Mouse (Mus musculus): Measurements from ENCODE around the gene Pex1. TPM values are rescaled to one million over a fixed set of nuclear protein-coding genes. Genes with fewer than 3 reads are reported as not detected.

The Pex1 gene
- total and polyA plus RNA-seq, 3 experiments: 6.3 to 19.4 TPM; not detected in 1

DNA sequence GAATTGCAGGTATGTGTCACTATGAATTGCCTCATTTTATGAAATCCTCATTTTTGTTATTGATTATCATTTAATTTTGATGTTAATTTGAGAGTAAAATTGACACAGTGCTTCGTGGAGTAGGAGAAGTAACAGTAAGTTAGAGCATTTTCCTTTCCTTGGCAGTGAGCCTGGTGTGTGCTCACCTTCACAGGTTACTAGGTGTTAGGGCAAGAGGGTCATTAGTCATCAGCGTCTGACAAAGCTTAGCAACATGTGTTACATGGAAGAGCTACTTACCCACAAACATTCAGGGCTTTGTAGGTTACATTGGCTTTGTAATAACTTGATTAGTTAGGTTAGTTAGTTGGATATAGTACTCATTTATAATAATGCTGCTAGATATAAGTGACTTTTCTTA lies 41.7 kb upstream of the Pex1 start:
- peaks cover 43% of the 10 kb centered on the region for H3K79me2 ChIP-seq (ENCODE audit: control insufficient read depth, insufficient read depth, low read length, poor library complexity)
- no peak overlapping the region for H3K4me3 ChIP-seq (ENCODE audit: control insufficient read depth in 1 of 2, insufficient read depth in 1 of 2, low read depth in 2 of 2, low read length in 2 of 2)
- peaks cover 34 to 47% of the 10 kb centered on the region in 2 experiments for H3K36me3 ChIP-seq (ENCODE audit: control insufficient read depth in 1 of 2, insufficient read depth in 2 of 2, low read length in 2 of 2)
- H3K9me3 ChIP-seq (replicated peaks; ENCODE audit: insufficient read depth, low read length): no peaks in the 10 kb centered on the region
- no peak overlapping the region for H3K27ac ChIP-seq (ENCODE audit: control insufficient read depth, low read depth, low read length)
- no peak for DNase-seq (ENCODE audit: low read depth, low spot score)
- no peak overlapping the region for H3K9ac ChIP-seq (ENCODE audit: control insufficient read depth, low read depth, low read length, poor library complexity, severe bottlenecking)
- TF ChIP-seq NRF1 (IDR thresholded peaks at IDR 0.05; ENCODE audit: insufficient read depth, low read depth, low read length, poor library complexity, severe bottlenecking): no peak
- no peak for TF ChIP-seq MAFK (IDR thresholded peaks at IDR 0.05; ENCODE audit: borderline replicate concordance, low read depth, low read length)
- 0 out of 2 replicates have a peak, but pooled peaks have one; percentile 10 for TF ChIP-seq POLR2AphosphoS2 (IDR thresholded peaks at IDR 0.05; ENCODE audit: low read length)
- TF ChIP-seq USF1 (IDR thresholded peaks at IDR 0.05; ENCODE audit: low read depth, low read length): no peak
- TF ChIP-seq RAD21 (IDR thresholded peaks at IDR 0.05; ENCODE audit: low read depth, low read length): no peak
- TF ChIP-seq GABPA (IDR thresholded peaks at IDR 0.05; ENCODE audit: low read depth, low read length): no peak
- no peaks in the 10 kb centered on the region for H3K27me3 ChIP-seq (ENCODE audit: control insufficient read depth in 1 of 2, insufficient read depth in 2 of 2, low read length in 2 of 2)
- H3K4me1 ChIP-seq (ENCODE audit: control insufficient read depth in 1 of 2, insufficient read depth in 2 of 2, low read length in 2 of 2): peaks cover 2 to 17% of the 10 kb centered on the region in 2 experiments; a peak in 2 of 4 replicates

DNA sequence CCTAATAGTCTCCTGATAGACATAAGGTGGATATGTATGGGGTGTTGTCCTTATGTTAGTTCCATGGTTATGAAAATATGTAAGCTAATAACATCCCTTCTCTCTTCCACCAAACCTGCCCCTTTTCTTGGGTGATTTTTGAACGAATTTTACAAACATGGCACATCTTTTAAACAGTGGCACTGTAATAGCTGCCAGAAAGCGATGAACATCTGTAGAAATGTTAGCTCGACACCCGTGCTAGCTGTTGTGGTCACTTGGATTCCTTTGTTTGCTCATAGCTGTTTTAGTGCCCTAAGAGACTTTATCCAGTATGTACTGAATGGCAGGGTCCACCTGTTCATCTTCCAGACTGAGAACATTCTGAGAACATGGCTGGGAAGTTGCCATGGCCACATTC lies 24.6 kb upstream of the Pex1 start, which contains the start of gene 1700109H08Rik:
Gene 1700109H08Rik (plus strand): TSS at position 301 of the 400 bp plus-strand sequence.
- no peak for DNase-seq (ENCODE audit: low read depth, low spot score)
- no peak within 1 kb of the TSS for H3K27ac ChIP-seq (ENCODE audit: control insufficient read depth, low read depth, low read length)
- no peak within 1 kb of the TSS for H3K9ac ChIP-seq (ENCODE audit: control insufficient read depth, low read depth, low read length, poor library complexity, severe bottlenecking)
- H3K79me2 ChIP-seq (ENCODE audit: control insufficient read depth, insufficient read depth, low read length, poor library complexity): no peaks in the 10 kb centered on the region
- H3K9me3 ChIP-seq (replicated peaks; ENCODE audit: insufficient read depth, low read length): no peaks in the 10 kb centered on the region
- H3K4me3 ChIP-seq (ENCODE audit: control insufficient read depth in 1 of 2, insufficient read depth in 1 of 2, low read depth in 2 of 2, low read length in 2 of 2): no peak within 1 kb of the TSS
- no peaks in the 10 kb centered on the region for H3K4me1 ChIP-seq (ENCODE audit: control insufficient read depth in 1 of 2, insufficient read depth in 2 of 2, low read length in 2 of 2)
- TF ChIP-seq TCF12 (IDR thresholded peaks at IDR 0.05; ENCODE audit: low read depth, low read length): no peak
- no peaks in the 10 kb centered on the region for H3K27me3 ChIP-seq (ENCODE audit: control insufficient read depth in 1 of 2, insufficient read depth in 2 of 2, low read length in 2 of 2)
- H3K36me3 ChIP-seq (ENCODE audit: control insufficient read depth in 1 of 2, insufficient read depth in 2 of 2, low read length in 2 of 2): peaks cover 0 to 44% of the 10 kb centered on the region in 2 experiments; a peak in 2 of 4 replicates

DNA sequence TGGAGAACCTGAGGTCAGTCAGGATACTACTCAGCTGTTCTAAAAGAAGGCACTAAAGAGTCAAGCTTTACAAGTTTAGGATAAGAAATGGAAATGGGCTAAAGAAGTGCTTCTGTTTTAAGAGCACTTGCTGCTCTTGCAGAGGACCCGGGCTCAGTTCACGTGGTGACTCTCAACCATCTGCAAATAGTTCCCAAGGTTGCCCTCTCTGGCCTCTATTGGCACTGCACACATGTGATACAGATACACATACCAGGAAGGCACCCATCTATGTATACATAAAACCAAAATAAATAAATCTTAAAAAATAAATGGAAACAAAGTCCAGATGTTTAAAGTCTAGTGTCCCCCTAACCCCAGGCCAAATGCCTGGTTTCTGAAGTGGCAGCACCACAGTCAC lies 21.0 kb upstream of the Pex1 start:
- Histone ChIP-seq H3K36me3 (ENCODE audit: control insufficient read depth in 1 of 2, insufficient read depth in 2 of 2, low read length in 2 of 2) (peaks cover 0 to 29% of the 10 kb centered on the region in 2 experiments; a peak in 2 of 4 replicates), H3K9me3 (replicated peaks; ENCODE audit: insufficient read depth, low read length) (no peaks in the 10 kb centered on the region), H3K9ac (ENCODE audit: control insufficient read depth, low read depth, low read length, poor library complexity, severe bottlenecking) (no peak overlapping the region), H3K79me2 (ENCODE audit: control insufficient read depth, insufficient read depth, low read length, poor library complexity) (no peaks in the 10 kb centered on the region), H3K27me3 (ENCODE audit: control insufficient read depth in 1 of 2, insufficient read depth in 2 of 2, low read length in 2 of 2) (no peaks in the 10 kb centered on the region), H3K4me1 (ENCODE audit: control insufficient read depth in 1 of 2, insufficient read depth in 2 of 2, low read length in 2 of 2) (no peaks in the 10 kb centered on the region), H3K27ac (ENCODE audit: control insufficient read depth, low read depth, low read length) (no peak overlapping the region), H3K4me3 (ENCODE audit: control insufficient read depth in 1 of 2, insufficient read depth in 1 of 2, low read depth in 2 of 2, low read length in 2 of 2) (no peak overlapping the region)
- peak; percentile 39 for DNase-seq (ENCODE audit: low read depth, low spot score)
- TF ChIP-seq POLR2A (IDR thresholded peaks at IDR 0.05; ENCODE audit: control insufficient read depth in 1 of 2, insufficient read depth in 1 of 2, low read depth in 1 of 2, low read length in 2 of 2, poor library complexity in 1 of 2) (no peak), EP300 (IDR thresholded peaks at IDR 0.05; ENCODE audit: low read depth in 1 of 2, low read length in 2 of 2) (no peak), E2F4 (IDR thresholded peaks at IDR 0.05; ENCODE audit: borderline replicate concordance, low read depth, low read length) (no peak), SIN3A (IDR thresholded peaks at IDR 0.05; ENCODE audit: low read length) (no peak), ELF1 (IDR thresholded peaks at IDR 0.05; ENCODE audit: low read depth, low read length) (no peak), CTCF (IDR thresholded peaks at IDR 0.05 in 2 of 3, conservative IDR thresholded peaks at IDR 0.05 in 1 of 3; ENCODE audit: control insufficient read depth in 1 of 3, insufficient read depth in 1 of 3, low read depth in 2 of 3, low read length in 3 of 3, poor library complexity in 1 of 3, severe bottlenecking in 1 of 3) (peak in 2 of 3 experiments; percentile 9 to 28; a peak in 1 of 6 replicates), ETS1 (IDR thresholded peaks at IDR 0.05; ENCODE audit: low read depth, low read length) (no peak)

Data from MEL (cell line).